Mouse (Mus musculus) embryo, embryonic 10.5 days (tissue): Measurements from ENCODE around the gene Art4.

Source experiments
- DNase-seq: peaks from one replicate; pipeline ENCODE4 v3.0.0-alpha.2; 2015; ENCODE audit warnings: low spot score

Gene Art4

GRCm38 (mm10) chr6:136827116-136827515 lies 30.4 kb downstream of the Art4 start:
- DNase-seq = no peak

- DNase-seq = no peak
Observed at GRCm38 (mm10) chr6:136824987-136825386, 32.5 kb downstream of the Art4 start.

- DNase-seq = no peak
Observed at GRCm38 (mm10) chr6:136821086-136821485, 36.4 kb downstream of the Art4 start.

- no peak for DNase-seq
Observed at GRCm38 (mm10) chr6:136820381-136820780, 37.2 kb downstream of the Art4 start.

- no peak for DNase-seq
Observed at GRCm38 (mm10) chr6:136817549-136817948, 40.0 kb downstream of the Art4 start.

- no peak for DNase-seq
Observed at GRCm38 (mm10) chr6:136816826-136817225, 40.7 kb downstream of the Art4 start.

- DNase-seq = no peak
Observed at GRCm38 (mm10) chr6:136815381-136815780, 42.2 kb downstream of the Art4 start.

GRCm38 (mm10) chr6:136813117-136813516 lies 44.4 kb downstream of the Art4 start:
- no peak for DNase-seq

GRCm38 (mm10) chr6:136811196-136811595 lies 46.3 kb downstream of the Art4 start:
- no peak for DNase-seq

- no peak for DNase-seq
Observed at GRCm38 (mm10) chr6:136809673-136810072, 47.9 kb downstream of the Art4 start.

GRCm38 (mm10) chr6:136809077-136809476 lies 48.5 kb downstream of the Art4 start:
- no peak for DNase-seq

- DNase-seq = no peak
Observed at GRCm38 (mm10) chr6:136808631-136809046, 48.9 kb downstream of the Art4 start.

- peak; percentile 96 for DNase-seq
Observed at GRCm38 (mm10) chr6:136808014-136808417, 49.5 kb downstream of the Art4 start, which contains the start of gene H2afj. Gene H2afj, plus strand, starts transcription at chr6:136808244.

- no peak for DNase-seq
Observed at GRCm38 (mm10) chr6:136807395-136808013, 50.0 kb downstream of the Art4 start.

- DNase-seq = no peak
Observed at GRCm38 (mm10) chr6:136806819-136807218, 50.7 kb downstream of the Art4 start.

GRCm38 (mm10) chr6:136805409-136805775 lies 52.1 kb downstream of the Art4 start:
- DNase-seq = no peak

GRCm38 (mm10) chr6:136804705-136805408 lies 52.7 kb downstream of the Art4 start:
- DNase-seq = peak; percentile 57

GRCm38 (mm10) chr6:136803739-136804633 lies 53.5 kb downstream of the Art4 start, which contains the start of gene Hist4h4:
Gene Hist4h4, minus strand, starts transcription at chr6:136804415.
- peak; percentile 97 for DNase-seq

- DNase-seq = no peak
Observed at GRCm38 (mm10) chr6:136803093-136803738, 54.3 kb downstream of the Art4 start.

- DNase-seq = no peak
Observed at GRCm38 (mm10) chr6:136801274-136801673, 56.3 kb downstream of the Art4 start.

- no peak for DNase-seq
Observed at GRCm38 (mm10) chr6:136800710-136801109, 56.8 kb downstream of the Art4 start.
